Mouse (Mus musculus) spleen, adult 18-20 months (tissue): ENCODE results near the gene Strip1.

Experiments
- DNase-seq, 2 experiments: peaks; one replicate each; pipeline ENCODE4 v3.0.0; 2022; ENCODE audit warnings: mixed read lengths in 2 of 2

Gene Strip1

DNA sequence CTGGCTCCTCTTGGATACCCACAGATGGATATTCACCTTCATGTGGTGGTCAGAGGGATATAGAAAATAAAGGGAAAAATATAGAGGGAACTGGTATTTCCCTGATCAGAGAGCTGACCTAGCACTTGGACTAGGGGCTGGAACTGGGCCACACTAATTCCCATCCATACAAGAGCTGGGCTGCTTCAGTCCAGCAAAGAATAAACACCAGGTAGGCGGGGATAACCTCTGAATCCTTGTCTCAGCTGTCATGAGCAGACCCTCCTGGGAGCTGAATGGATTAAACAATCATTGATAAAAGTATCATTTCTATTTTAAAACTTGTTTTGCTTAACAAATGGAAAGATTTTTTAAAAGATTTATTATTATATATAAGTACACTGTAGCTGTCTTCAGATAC lies 39.9 kb downstream of the Strip1 start:
- DNase-seq = no peak

DNA sequence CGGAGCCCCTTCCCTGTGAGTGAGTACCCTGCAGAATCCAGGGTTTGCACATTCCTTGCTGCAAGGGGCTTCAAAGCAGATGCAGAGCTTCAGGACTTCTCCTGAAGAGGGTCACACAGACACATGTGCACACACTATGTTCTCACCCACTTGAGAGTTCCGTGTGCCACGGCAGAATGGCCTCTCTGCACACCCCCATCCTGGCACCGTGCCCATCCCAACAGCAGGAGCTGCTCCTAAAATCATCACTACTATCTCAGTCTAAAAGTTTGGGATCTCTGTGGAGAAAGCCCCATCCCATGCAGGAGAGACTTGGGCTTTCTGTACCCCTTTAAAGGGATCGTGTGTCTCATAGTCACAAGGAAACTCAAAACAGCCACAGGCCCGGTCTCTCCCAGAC lies 45.0 kb downstream of the Strip1 start:
- DNase-seq = no peak

DNA sequence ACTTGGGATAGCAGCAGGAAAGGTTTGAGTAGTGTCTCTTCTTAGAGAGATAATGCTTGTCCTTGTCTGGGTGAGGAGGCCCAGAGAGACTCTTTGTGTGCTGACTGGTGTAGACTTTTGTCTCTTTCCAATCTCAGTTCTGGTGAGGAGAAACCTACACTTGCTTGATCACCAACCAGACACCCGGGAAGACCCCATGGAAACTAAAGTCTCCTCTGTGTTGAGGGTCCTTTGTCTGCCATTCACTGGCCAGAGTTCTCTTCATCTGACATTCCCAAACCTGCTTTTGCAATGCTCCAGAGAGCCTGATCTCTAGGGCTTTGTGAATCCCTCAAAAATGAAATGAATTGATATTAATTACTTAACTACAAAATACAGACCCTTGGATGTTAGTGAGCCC lies 47.6 kb downstream of the Strip1 start:
- DNase-seq = no peak

DNA sequence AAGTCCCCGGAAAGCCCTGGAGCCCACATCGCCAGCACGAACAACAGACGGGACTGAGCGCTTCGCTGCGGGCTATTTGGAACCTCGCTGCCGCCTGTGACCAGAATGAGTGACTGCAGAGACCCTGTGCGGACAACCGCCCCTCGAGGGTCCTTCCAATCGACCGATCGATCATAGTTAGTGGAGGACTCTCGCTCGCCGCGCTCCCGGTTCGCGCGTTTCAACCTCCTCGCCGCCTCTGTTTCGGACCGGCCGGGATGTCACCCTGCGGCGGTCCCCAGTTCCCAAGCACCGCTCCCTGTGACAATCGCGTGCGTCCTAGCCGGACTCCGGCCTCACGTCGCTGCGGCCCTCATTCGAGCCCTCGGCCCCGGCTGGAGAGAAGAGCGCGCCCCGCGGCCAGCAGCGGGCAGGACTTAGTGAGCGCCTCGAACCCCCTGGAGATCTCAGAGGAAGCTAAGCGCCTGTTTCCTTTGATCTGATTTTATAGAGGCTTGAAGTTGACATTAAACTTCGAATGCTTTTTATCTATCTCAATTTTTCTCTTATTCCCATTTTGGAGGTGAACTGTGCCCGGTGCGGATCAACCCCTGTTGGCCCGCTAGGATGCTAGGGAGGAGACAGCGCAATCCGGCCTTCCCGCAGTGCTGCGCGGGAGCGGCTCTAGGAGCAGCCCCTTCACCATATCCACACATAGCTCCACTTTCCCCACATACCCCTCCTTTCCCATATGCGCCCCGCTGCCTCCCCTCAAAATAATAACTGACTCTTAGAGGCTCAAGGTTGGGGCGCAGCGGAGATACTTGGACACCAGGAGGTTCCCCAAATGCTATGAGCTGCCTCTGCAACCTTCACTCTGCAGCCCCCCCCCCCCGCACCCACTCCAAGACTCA lies 48.4 kb downstream of the Strip1 start:
- DNase-seq = no peak

DNA sequence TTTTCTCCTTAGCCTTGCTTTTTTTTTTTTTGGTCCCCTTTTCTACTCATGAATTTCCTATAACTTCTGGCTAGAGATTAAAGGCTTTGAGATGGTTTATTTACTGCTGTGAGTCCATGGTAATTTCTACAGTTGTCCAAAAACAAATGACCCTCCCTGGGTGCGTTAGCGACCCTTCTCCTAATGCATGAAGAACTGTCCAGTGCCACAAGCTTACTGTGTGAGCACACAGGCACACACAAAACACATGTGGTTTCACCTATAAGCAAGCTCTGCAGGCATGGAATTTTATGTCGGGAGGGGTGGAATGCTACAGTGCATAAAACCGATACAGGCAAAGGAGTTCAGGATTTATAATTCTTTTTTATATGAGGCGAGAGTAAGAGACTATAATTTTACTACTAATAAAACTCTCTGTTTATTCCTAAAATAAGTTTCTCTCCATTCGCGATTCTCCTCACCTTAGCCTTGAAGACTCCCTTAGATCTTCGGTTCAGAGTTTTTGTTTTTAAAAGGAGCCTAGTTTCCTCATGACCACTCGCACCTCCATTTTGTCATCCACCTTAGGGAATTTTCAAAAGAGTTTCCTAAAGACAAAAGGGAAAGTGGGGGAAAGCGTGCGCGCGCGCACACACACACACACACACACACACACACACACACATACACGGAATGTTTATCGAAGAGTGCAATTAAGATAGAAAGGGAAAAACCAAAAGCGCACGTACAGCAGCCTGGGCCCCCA lies 49.2 kb downstream of the Strip1 start:
- DNase-seq = no peak

DNA sequence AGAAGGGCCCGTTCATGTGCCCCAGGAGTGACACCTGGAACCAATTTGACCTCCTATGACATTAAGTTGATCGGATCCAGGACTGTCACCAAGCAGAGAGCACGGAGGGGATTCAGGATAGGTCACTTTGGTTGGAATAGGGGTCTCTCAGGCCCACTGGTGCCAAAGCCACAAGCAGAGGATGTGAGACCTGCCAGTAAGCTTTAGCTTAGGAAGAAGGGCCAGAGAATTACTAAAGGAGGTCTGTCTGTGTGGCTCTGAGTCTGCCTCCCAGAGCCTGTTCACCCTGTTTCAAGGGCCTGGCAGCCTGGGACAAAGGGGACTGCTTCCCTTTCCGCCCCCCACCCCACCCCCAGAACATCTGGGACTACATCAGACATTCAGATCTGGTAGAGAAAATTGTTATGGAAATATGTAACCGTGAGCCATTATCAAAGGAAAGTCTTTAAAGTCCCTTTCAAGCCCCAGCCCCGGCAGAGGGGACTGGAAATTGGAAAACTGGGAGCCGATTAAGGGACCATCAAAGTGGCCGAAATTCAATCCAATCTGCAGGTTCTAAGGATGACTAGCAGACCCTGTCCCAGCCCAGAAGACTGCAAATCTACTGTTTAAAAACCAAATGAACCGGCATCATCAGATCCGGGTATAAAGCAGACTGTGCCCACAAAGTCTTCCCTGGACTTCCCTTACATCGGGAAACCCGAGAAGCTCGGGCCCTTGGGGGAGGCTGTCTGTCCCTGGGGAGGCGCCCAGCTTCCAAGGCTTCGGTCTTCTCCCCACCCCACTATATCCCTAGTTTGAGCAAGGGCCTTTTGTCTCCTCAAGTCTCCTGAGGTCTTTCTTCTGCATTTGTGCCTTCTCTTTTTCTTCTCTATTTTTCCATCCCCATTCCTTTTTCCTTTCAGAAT lies 50.1 kb downstream of the Strip1 start:
- no peak for DNase-seq

DNA sequence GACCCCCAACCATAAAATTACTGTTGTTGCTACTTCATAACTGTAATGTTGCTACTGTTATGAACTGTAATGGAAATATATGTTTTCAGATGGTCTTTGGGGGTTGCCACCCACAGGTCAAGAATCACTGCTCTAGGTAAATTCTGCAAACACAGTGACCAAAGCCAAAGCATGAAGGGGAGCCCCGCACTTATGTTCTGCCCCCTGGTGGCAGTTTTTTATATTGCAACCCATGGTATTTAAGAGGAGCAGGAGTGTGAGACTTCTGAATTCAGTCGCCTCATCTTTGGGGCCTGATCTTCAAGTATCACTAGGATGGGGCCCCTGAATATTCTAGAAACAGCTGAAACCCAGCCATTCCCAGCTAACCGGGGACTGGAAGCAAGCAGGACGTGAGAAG lies 52.0 kb downstream of the Strip1 start:
- peak in 1 of 2 experiments; percentile 44 for DNase-seq

DNA sequence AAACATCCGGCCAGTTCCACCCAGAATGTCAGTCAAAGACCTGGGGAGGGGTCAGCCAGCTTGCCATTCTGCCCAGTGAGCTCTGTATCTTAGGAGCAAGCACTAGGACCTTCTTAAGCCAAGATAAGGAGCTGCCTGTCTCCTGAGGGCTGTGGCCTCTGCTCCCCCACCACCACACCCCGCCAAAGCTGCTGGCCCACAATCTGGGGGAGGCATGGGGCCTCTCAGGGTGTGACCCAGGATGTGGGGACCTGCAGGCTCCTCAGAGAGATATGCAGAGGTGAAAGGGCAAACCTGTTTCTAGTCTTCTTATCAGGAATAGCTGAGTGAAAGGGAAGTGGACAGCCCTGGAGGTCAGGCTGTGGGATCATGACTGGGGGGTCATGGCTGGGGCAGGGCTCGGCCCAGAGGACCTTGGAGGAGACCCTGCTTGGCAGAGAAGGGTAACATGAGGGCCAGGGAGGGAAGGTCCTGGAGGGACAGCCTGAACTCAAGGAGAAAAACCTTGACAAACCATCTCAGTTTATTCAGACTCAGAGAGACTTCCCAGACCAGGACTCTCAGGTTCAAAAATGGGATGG lies 53.6 kb downstream of the Strip1 start:
- no peak for DNase-seq

DNA sequence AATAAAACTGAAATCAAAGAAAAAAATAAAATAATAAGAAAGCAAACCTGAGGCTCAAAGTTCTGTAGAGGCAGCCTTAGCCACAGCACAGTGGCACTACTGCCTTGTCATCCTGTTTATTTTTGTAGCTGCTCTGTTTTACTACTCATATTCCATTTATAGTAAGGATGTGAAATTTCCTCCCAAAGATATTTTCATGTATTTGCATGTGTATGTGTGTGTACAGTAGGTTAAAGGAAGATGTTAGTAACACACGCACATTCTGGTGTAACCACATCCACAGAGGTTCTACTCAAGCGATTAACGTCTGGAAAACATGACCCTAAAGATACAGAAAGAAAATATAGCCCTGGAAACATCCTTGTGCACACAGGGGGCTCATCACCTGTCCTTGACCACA lies 54.7 kb downstream of the Strip1 start:
- no peak for DNase-seq

DNA sequence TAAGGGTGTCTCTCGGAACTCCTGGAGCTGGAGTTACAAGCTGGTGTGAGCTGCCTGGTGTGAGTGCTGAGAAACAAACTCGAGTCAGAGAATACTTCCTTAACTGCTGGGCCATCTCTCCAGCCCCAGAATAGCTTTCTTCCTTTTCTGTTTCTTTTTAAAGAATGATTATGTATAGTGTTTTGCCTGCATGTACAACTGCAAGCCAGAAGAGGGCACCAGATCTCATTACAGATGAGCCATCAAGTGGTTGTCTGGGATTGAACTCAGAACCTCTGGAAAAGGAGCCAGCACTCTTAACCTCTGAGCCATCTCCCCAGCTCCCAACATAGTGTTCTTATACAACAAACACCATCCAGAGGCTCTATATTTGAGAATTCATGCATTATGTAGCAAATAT lies 60.3 kb downstream of the Strip1 start:
- no peak for DNase-seq

DNA sequence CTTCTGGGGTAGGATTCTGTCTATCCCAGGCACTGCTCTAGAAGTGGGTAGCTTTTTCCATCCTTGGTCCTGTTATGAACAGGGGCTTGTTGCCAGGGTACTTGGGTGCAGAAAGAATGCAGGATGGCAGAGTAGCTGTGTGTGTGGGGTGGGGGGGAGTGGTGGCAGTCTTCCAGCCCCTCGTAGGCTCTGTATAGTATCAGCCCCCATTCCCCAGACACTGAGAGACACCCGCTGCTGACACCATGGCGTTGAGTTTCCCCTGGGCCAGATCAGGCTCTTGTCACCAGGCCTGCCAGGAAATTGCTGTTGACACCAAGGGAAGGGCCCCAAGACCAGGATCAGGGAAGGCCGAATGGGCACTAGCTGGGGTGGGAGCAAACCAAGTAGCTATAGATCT lies 62.8 kb downstream of the Strip1 start:
- no peak for DNase-seq

DNA sequence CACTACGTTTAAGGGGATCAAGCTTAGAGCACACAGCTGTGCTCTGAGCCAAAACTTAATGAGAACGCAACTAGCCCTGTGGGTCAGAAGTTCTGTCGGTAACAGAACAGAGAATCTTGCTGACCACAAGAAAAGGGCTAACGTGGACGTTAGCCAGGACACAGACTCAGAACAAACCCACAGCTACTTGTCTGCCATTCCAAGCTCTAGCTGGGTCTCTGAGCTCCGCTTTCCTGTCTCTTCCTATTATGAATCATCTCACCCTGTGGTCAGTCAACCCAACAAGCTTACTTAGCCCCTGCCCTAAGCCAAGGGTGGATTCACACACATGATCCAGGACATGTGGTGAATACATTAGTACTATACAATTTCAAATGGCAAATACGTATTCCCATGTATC lies 63.7 kb downstream of the Strip1 start:
- DNase-seq = no peak

DNA sequence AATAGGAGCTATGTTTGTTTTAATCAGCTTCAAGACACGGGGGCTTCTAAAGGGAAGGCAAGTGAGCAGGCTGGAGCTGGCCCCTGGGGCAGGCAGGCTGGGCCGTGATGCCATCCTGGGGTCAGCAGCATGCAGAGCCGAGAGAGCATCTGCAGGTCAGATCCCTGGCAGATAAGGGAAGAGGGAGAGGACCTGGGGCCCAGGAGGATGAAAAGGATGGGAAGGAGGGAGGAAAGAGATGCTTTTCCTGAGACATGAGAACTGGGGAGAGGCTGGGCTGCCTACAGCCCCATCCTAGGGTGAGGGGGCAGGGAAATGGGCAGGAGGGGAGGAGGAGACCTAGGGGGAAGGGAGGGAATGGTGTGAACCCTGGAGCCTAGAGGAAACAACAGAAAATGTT lies 66.2 kb downstream of the Strip1 start:
- DNase-seq = no peak

DNA sequence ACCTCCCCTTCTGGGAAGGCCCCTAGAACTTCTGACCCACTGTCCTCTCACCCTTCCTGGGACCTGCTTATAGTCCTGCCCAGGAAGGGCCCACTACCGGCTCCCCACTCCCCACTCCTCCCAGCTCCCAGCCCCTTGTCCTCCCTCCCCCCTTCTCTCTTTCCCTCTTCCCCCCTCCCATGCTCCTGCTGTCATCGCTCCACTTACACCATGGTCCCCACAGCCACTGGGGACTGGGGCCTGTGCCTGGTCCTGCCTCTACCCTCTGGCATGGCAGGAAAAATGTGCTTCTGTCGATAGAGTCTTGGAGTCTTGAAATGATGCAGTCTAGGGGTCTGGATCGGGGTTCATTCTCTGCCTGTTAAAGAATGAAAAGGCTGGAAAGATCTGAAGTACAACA lies 67.6 kb downstream of the Strip1 start:
- no peak for DNase-seq

DNA sequence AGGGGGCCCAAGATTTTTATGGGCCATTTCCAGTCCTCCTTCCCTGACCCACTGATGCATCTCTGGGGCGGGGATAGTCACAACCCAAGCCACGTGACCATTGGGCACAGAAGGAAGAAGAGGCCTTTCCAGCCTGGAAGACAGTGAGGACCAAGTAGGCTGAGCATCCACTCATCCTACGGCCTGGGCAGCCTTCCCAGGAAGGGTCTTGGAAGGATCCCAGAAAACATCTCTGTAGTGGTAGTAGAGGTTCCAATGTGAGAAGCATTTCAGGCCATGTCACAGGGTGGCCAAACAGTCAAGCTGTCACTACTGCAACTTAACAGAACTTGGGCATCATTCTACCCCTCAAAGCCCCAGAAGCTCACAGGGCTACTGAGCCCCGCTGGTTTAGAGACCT lies 68.9 kb downstream of the Strip1 start:
- no peak for DNase-seq
